Mouse (Mus musculus) T-helper 2 cell (primary cell): ENCODE data around the gene Phospho2.

Experiments used
- in situ Hi-C: fragments of 300-600 bp; cut with MboI, MseI; formaldehyde crosslinking; loops from one replicate; pipeline ENCODE4 v1.15.1; 2025; ENCODE audit warnings: high pct_unique_total_duplicates

Phospho2 gene

GRCm38 (mm10) chr2:69823129-69823677, 33.8 kb downstream of the Phospho2 start:
- in situ Hi-C loops = no loop called here

DNA sequence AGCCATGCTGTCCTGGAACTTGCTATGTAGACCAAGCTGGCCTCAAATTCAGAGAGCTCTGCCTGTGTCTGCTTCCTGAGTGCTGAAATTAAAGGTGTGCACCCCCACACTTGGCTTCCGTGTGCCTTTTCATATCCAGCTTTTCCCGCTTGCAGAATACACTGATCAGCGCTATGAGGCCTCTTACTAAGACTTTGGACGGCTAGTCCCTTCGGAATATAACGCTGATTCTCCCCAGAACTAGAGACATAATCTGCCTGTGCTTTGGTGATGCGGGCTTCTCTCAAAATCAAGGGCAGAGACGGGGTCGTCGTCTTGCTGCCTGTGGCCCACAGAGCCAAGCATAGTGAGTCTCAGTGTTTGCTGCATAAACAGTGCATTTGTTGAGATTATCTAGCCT, 36.5 kb downstream of the Phospho2 start:
- in situ Hi-C loops = no loop called here

GRCm38 (mm10) chr2:69826380-69826779, 37.0 kb downstream of the Phospho2 start:
- in situ Hi-C loops = no loop called here

- in situ Hi-C loops = no loop called here
Observed at GRCm38 (mm10) chr2:69828031-69828430, 38.6 kb downstream of the Phospho2 start.

- in situ Hi-C loops = no loop called here
Observed at GRCm38 (mm10) chr2:69829680-69830079, 40.3 kb downstream of the Phospho2 start.

- in situ Hi-C loops = no loop called here
Observed at GRCm38 (mm10) chr2:69830116-69830515, 40.7 kb downstream of the Phospho2 start.

GRCm38 (mm10) chr2:69837244-69837967, 48.0 kb downstream of the Phospho2 start:
- in situ Hi-C loops = no loop called here

DNA sequence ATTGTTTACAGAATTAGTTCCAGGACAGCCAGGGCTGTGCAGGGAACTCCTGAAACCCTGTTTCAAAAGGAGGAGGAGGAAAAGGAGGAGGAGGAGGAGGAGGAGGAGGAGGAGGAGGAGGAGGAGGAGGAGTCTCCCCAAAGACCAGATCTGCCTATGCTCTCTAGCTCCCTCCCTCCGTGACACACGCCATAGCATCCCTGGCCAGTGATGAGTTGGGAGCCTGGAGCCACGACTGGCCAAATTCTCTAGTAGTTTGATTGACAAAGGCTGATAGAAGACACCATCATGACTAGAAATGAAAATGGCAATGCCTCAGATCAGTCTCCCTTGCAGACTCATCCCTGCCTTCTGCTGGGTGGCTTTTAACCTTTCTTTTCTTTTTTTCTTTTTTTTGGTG, 48.6 kb downstream of the Phospho2 start:
- in situ Hi-C loops = no loop called here

- in situ Hi-C loops = no loop called here
Observed at GRCm38 (mm10) chr2:69838707-69839106, 49.3 kb downstream of the Phospho2 start.

DNA sequence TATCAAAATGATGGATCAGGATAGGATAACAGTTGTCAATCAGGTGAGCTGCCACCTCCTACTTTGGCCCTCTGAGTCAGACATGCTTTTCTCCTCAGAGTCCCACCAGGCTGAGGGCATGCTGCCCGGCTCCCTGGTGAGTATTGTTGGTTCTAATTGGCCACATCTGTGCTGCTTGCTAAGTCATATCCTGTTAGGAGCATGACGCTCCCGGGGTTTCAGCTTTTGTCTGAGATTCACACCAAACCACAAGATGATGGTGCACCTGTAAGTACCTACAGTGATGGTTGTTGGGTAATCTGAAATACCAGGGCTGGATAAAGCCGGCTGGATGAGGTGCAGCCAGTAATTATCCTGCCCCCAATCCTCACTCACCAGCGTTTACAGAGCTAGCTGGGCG, 50.8 kb downstream of the Phospho2 start:
- in situ Hi-C loops = no loop called here

GRCm38 (mm10) chr2:69849215-69849614, 59.8 kb downstream of the Phospho2 start:
- in situ Hi-C loops = no loop called here
